Mouse (Mus musculus) kidney, embryonic 14.5 days (tissue): ENCODE measurements around the gene 1700029J07Rik. TPM values are rescaled to one million over a fixed set of nuclear protein-coding genes. Genes with fewer than 3 reads are reported as not detected.

Source experiments
- ATAC-seq: fragments of 200-750 bp; cut with Nextera tagmentation; 2 replicates; pipeline ENCODE4 v1.8.0; 2017; ENCODE audit warnings: moderate number of reproducible peaks, mild to moderate bottlenecking, moderate TSS enrichment, moderate library complexity; ENCODE audit not compliant: low FRiP score, low TSS enrichment
- H3K27ac ChIP-seq: fragments of 300-500 bp; sonication (generic); 2 replicates; pipeline ENCODE4 v1.5.1; 2014; ENCODE audit warnings: low read depth, mild to moderate bottlenecking, low read length, moderate library complexity, mixed read lengths
- H3K27me3 ChIP-seq: fragments of 300-500 bp; sonication (generic); 2 replicates; pipeline ENCODE4 v1.6.1; 2014; ENCODE audit warnings: mild to moderate bottlenecking, low read length; ENCODE audit not compliant: control insufficient read depth, insufficient read depth
- H3K36me3 ChIP-seq: fragments of 300-500 bp; sonication (generic); 2 replicates; pipeline ENCODE4 v1.6.1; 2014; ENCODE audit warnings: low read length, mixed read lengths; ENCODE audit not compliant: control insufficient read depth, insufficient read depth
- H3K4me1 ChIP-seq: fragments of 300-500 bp; sonication (generic); 2 replicates; pipeline ENCODE4 v1.6.1; 2014; ENCODE audit warnings: low read length, mixed read lengths; ENCODE audit not compliant: control insufficient read depth, insufficient read depth
- H3K4me2 ChIP-seq: fragments of 300-500 bp; sonication (generic); replicated peaks from 2 replicates; pipeline ENCODE4 v1.6.1; 2014; ENCODE audit warnings: low read depth, mild to moderate bottlenecking, low read length
- H3K4me3 ChIP-seq: fragments of 300-500 bp; sonication (generic); 2 replicates; pipeline ENCODE4 v1.5.1; 2014; ENCODE audit warnings: mild to moderate bottlenecking, low read length
- H3K9ac ChIP-seq: fragments of 300-500 bp; sonication (generic); 2 replicates; pipeline ENCODE4 v1.6.1; 2014; ENCODE audit warnings: low read depth, mild to moderate bottlenecking, low read length, moderate library complexity
- H3K9me3 ChIP-seq: fragments of 300-500 bp; sonication (generic); 2 replicates; pipeline ENCODE4 v1.6.1; 2016; ENCODE audit warnings: low read length; ENCODE audit not compliant: control insufficient read depth
- WGBS: fragments of 180-500 bp; shearing (Covaris S2); extraction: QIAGEN DNeasy Blood & Tissue Kit; methylation state at CpG from one replicate; pipeline ENCODE4 v1.1.7; 2014; 5-methylcytosine and 5-hydroxymethylcytosine counted together
- polyA plus RNA-seq: library from polyadenylated mRNA; unstranded; fragments of >200 nt; fragmentation: Nextera tagmentation; extraction: Ambion mirVana; gene quantifications from 2 replicates; pipeline ENCODE4 v1.2.1, GENCODE M21; 2014

Gene 1700029J07Rik
- polyA plus RNA-seq: 4.3 and 4.7 TPM in 2 replicates

GRCm38 (mm10) chr8:45975126-45975836 lies at the start of gene 1700029J07Rik, which contains the start of gene Ufsp2:
Gene 1700029J07Rik (minus strand): TSS chr8:45975252.
Gene Ufsp2 (plus strand): TSS chr8:45975528.
- peaks cover 9% of the 10 kb centered on the region; the same call in 1 of the 2 replicates for H3K36me3 ChIP-seq

GRCm38 (mm10) chr8:46024392-46024791 lies 49.3 kb upstream of the 1700029J07Rik start:
- H3K27ac ChIP-seq: no peak overlapping the region

More at GRCm38 (mm10) chr8:45975126-45975836, at the start of gene 1700029J07Rik, which contains the start of gene Ufsp2:
- Histone ChIP-seq H3K4me2 (peak within 1 kb of the TSS; percentile 63), H3K4me3 (peak within 1 kb of the TSS; percentile 60), H3K27ac (peak within 1 kb of the TSS; percentile 74), H3K9me3 (no peaks in the 10 kb centered on the region), H3K27me3 (no peaks in the 10 kb centered on the region), H3K9ac (peak within 1 kb of the TSS; percentile 66), H3K4me1 (no peaks in the 10 kb centered on the region)
- under 1% methylated on average over 57 of the region's 57 CpGs for WGBS
- peak; percentile 98 for ATAC-seq

GRCm38 (mm10) chr8:46022758-46023157 lies 47.7 kb upstream of the 1700029J07Rik start:
- no peak overlapping the region for H3K4me3 ChIP-seq
- H3K9me3 ChIP-seq: no peaks in the 10 kb centered on the region
- no peaks in the 10 kb centered on the region for H3K36me3 ChIP-seq
- no peak for ATAC-seq
- WGBS: 91% methylated on average over 9 of the region's 9 CpGs
- H3K4me1 ChIP-seq: no peaks in the 10 kb centered on the region
- no peak overlapping the region for H3K4me2 ChIP-seq
- H3K9ac ChIP-seq: no peak overlapping the region
- H3K27me3 ChIP-seq: no peaks in the 10 kb centered on the region
- no peak overlapping the region for H3K27ac ChIP-seq

More at GRCm38 (mm10) chr8:46024392-46024791, 49.3 kb upstream of the 1700029J07Rik start:
- Histone ChIP-seq H3K4me2 (no peak overlapping the region), H3K27me3 (no peaks in the 10 kb centered on the region), H3K36me3 (no peaks in the 10 kb centered on the region), H3K9ac (no peak overlapping the region), H3K4me3 (no peak overlapping the region), H3K4me1 (no peaks in the 10 kb centered on the region), H3K9me3 (no peaks in the 10 kb centered on the region)
- 46% methylated on average over 4 of the region's 4 CpGs for WGBS
- ATAC-seq: no peak

- no peak overlapping the region for H3K9ac ChIP-seq
- no peaks in the 10 kb centered on the region for H3K36me3 ChIP-seq
- no peaks in the 10 kb centered on the region for H3K4me1 ChIP-seq
- 84% methylated on average over 9 of the region's 9 CpGs for WGBS
- no peak overlapping the region for H3K4me3 ChIP-seq
- no peak for ATAC-seq
- no peak overlapping the region for H3K27ac ChIP-seq
- H3K9me3 ChIP-seq: no peaks in the 10 kb centered on the region
- H3K4me2 ChIP-seq: no peak overlapping the region
- no peaks in the 10 kb centered on the region for H3K27me3 ChIP-seq
These were observed 47.2 kb upstream of the 1700029J07Rik start for GRCm38 (mm10) chr8:46022203-46022602.

GRCm38 (mm10) chr8:46010746-46011680 lies 36.0 kb upstream of the 1700029J07Rik start:
- Histone ChIP-seq H3K9me3 (no peaks in the 10 kb centered on the region), H3K27ac (no peak overlapping the region), H3K9ac (no peak overlapping the region), H3K4me1 (no peaks in the 10 kb centered on the region), H3K4me3 (no peak overlapping the region), H3K4me2 (peak overlapping the region; percentile 19), H3K27me3 (no peaks in the 10 kb centered on the region), H3K36me3 (no peaks in the 10 kb centered on the region)
- WGBS: 20% methylated on average over 17 of the region's 17 CpGs
- peak; percentile 71; the same call in 1 of the 2 replicates for ATAC-seq

GRCm38 (mm10) chr8:46010306-46010705 lies 35.3 kb upstream of the 1700029J07Rik start:
- no peak overlapping the region for H3K9ac ChIP-seq
- H3K27ac ChIP-seq: no peak overlapping the region
- H3K36me3 ChIP-seq: no peaks in the 10 kb centered on the region
- ATAC-seq: peak; percentile 35; the same call in 1 of the 2 replicates
- no peaks in the 10 kb centered on the region for H3K4me1 ChIP-seq
- H3K27me3 ChIP-seq: no peaks in the 10 kb centered on the region
- no peaks in the 10 kb centered on the region for H3K9me3 ChIP-seq
- 59% methylated on average over 2 of the region's 2 CpGs for WGBS
- peak overlapping the region; percentile 19; the same call in 1 of the 2 replicates for H3K4me2 ChIP-seq
- H3K4me3 ChIP-seq: no peak overlapping the region

GRCm38 (mm10) chr8:46007050-46007672 lies 32.1 kb upstream of the 1700029J07Rik start:
- no peak overlapping the region for H3K27ac ChIP-seq
- H3K9me3 ChIP-seq: no peaks in the 10 kb centered on the region
- no peak overlapping the region for H3K4me2 ChIP-seq
- H3K36me3 ChIP-seq: no peaks in the 10 kb centered on the region
- H3K9ac ChIP-seq: no peak overlapping the region
- H3K27me3 ChIP-seq: no peaks in the 10 kb centered on the region
- WGBS: 49% methylated on average over 3 of the region's 3 CpGs
- ATAC-seq: no peak
- H3K4me3 ChIP-seq: no peak overlapping the region
- H3K4me1 ChIP-seq: no peaks in the 10 kb centered on the region

GRCm38 (mm10) chr8:46005596-46005995 lies 30.5 kb upstream of the 1700029J07Rik start, which contains the start of gene Ankrd37:
Gene Ankrd37 (minus strand): TSS chr8:46005707.
- Histone ChIP-seq H3K27ac (no peak within 1 kb of the TSS), H3K4me1 (no peaks in the 10 kb centered on the region), H3K27me3 (no peaks in the 10 kb centered on the region), H3K4me3 (no peak within 1 kb of the TSS), H3K9me3 (no peaks in the 10 kb centered on the region), H3K9ac (no peak within 1 kb of the TSS), H3K36me3 (no peaks in the 10 kb centered on the region), H3K4me2 (no peak within 1 kb of the TSS)
- ATAC-seq: no peak
- 73% methylated on average over 4 of the region's 4 CpGs for WGBS
